Comparison of ENCODE assay signal across 16 mouse cellular contexts in the genomic region with DNA sequence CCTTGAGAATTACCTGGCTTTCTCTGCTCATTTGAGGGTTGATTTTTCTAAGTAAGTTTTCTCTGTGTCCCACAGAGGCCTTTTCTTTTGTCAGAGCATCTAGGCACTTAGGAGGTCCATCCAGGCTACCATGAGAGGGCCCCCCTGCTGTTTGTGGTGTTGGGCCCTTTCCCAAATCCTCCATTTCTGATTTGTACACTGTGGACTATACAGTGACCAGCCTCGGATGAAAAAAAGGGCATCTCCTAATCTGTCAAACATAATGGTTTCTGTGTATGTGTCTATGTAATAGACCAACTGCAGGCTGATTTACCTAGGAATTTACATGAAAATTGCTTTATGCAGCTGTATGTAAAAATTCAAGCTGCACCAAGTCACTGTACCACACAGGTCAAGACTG.
"Had no signal": no experiment of that assay in that cellular context is flagged by ENCODE, and none has a peak within 500 bp of the region (broad histone marks: within the 10 kb centered on the region; RNA-seq: fewer than 3 reads in every experiment).

No protein-coding gene starts in this region.

- H3K4me1 ChIP-seq: limb, embryonic 15.5 days; liver, embryonic 12.5 days; neural tube, embryonic 15.5 days had no signal

- H3K4me2 ChIP-seq: kidney, embryonic 15.5 days; limb, embryonic 15.5 days; liver, embryonic 12.5 days; lung, embryonic 14.5 days; neural tube, embryonic 15.5 days had no signal

- H3K27ac ChIP-seq: kidney, embryonic 15.5 days; limb, embryonic 15.5 days; liver, embryonic 12.5 days; neural tube, embryonic 15.5 days; stomach, postnatal 0 days had no signal

- DNase-seq: kidney, adult 2 months; kidney, postnatal 25 days; layer of hippocampus, adult 9-11 months; layer of hippocampus, postnatal 36 days; lung, embryonic 14.5 days; lung, postnatal 10 days; lung, postnatal 4 days; right cerebral cortex, adult 18-20 months; thymus, postnatal 36 days had no signal

- ATAC-seq: intestine, embryonic 16.5 days; liver, embryonic 12.5 days had no signal

- H3K36me3 ChIP-seq: kidney, embryonic 15.5 days; limb, embryonic 15.5 days; liver, embryonic 12.5 days; neural tube, embryonic 15.5 days had no signal

- H3K4me3 ChIP-seq: kidney, embryonic 15.5 days; limb, embryonic 15.5 days; liver, embryonic 12.5 days; myocyte; neural tube, embryonic 15.5 days had no signal

- H3K9me3 ChIP-seq: kidney, embryonic 15.5 days; limb, embryonic 15.5 days; liver, embryonic 12.5 days; neural tube, embryonic 15.5 days had no signal

- H3K27me3 ChIP-seq: kidney, embryonic 15.5 days; limb, embryonic 15.5 days; liver, embryonic 12.5 days; neural tube, embryonic 15.5 days had no signal

- H3K9ac ChIP-seq: kidney, embryonic 15.5 days; limb, embryonic 15.5 days; liver, embryonic 12.5 days; lung, embryonic 14.5 days; neural tube, embryonic 15.5 days had no signal
